Mouse (Mus musculus): ENCODE measurements around the gene Nt5dc2.
A peak's percentile ranks its signal among the peaks of the same experiment; 100 is the strongest.

The Nt5dc2 gene

GRCm38 (mm10) chr14:31168425-31168824, 37.6 kb downstream of the Nt5dc2 start, which contains the start of gene Stab1:
Gene Stab1 (minus strand): TSS chr14:31168641.
- peak; percentile 67 to 86 for DNase-seq (ENCODE audit: low spot score in 2 of 2)

- no peak for DNase-seq (ENCODE audit: low spot score in 2 of 2)
Observed at GRCm38 (mm10) chr14:31169508-31169907, 38.7 kb downstream of the Nt5dc2 start.

DNA sequence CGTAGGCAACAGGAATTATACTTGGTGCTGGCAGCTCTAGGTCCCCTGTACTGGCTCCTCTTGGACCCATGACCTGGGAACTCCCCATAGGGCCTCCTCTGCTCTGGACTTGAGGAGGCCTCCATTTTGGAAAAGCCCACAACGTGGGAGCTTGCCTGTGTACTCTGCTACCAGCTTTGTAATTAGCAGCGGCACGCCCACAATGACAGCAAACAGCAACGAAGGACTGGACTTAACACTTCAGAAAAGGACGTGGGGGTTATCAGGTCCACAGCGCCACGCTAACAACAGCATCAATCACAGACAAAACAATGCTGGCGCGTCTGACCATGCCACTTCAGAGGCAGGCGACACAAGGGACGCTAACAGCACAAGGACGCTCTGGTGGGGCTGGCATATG, 40.1 kb downstream of the Nt5dc2 start:
- no peak for DNase-seq (ENCODE audit: low spot score in 2 of 2)

- DNase-seq (ENCODE audit: low spot score in 2 of 2), result no peak
Observed at GRCm38 (mm10) chr14:31171386-31171785, 40.5 kb downstream of the Nt5dc2 start.

DNA sequence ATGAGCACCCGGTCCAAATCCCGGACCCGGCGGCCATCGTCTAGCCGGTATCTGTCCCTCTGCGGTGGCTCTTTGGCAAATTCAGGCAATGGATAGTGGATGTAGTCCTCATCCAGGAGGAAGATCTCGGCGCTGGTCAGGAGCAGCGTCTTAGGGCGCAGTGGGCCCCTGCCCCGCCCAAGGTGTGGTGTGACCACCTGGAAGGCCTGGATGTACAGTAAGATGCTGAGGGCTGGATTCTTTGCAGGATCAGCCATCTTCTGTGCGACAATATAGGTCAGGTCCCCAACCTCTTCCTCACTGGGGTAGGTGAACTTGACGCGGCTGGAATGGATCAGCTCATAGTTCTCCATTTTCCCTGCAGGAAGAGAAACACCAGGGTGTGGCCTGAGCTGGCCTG, 41.0 kb downstream of the Nt5dc2 start:
- DNase-seq (ENCODE audit: low spot score in 2 of 2), result no peak

DNA sequence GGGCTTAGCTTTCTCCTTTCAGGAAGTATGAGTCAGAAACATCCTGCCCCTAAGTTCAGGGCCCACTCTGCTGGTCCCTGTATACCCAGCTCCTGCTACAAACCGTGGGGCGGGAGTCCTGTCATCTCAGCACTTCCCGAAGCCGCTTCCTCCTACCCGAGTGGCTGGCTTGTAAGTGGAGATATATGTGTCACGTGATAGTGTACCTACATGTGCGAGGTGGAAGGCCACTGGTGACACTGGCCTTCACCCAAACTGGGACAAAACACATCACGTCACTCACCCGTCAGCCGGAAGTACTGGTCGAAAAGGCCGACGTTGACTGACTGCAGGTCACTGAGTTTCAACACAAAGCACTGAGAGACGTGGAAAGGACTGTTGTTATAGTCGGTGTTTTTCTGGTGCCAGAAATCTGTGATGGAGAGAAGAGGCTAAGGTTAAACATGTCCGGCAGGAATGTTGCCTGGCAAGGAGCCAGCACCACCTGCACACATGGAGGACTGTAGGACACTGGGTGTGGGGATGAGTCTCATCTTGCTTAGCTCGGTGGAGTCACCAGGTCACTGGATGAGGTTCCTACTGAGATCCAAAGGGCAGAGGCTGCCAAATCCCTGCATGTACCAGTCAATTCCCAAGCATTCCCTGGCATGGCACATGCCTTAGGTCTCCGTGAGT, 42.1 kb downstream of the Nt5dc2 start:
- peak; percentile 56 to 65 for DNase-seq (ENCODE audit: low spot score in 2 of 2)

DNA sequence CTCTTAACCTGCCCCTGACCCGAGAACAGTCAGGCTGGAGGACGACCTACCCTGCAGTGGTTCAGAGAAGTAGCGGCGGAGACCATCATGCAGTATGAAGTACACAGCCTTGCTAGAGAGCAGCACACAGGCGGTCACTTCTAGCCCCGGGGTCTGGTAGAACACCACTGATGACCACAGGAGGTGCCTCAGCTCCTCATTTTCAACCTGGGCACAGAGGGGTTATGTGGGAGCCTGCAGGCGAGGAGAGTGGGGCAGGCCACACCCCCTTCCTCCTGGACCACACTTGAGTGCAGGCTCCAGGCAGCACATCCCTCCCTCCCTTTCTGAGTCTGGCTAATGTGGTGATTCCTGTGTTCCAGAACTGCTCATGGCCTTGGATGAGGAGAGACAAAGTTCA, 42.7 kb downstream of the Nt5dc2 start:
- DNase-seq (ENCODE audit: low spot score in 2 of 2), result no peak

- DNase-seq (ENCODE audit: low spot score in 2 of 2), result no peak
Observed at GRCm38 (mm10) chr14:31177287-31177686, 46.4 kb downstream of the Nt5dc2 start.

DNA sequence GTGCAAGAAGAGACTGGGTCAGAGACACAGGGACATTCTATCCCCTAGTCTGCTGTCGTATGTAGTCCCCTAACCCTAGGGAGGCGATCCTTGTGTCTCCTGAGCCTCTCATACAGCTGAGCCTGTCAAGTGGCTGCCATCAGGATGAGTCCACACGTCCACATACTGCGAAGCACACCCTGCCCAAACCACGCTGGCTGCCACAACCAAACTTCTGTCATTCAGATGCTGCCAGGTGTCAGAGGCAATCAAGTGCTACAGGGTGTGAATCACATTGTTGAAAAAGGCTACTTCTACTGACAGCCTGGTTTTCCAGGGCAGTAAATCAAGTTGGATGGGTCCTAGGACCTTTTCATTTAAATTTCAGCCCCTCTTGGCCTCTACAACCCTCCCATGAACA, 46.9 kb downstream of the Nt5dc2 start:
- no peak for DNase-seq (ENCODE audit: low spot score in 2 of 2)

GRCm38 (mm10) chr14:31179677-31180365, 49.0 kb downstream of the Nt5dc2 start:
- no peak for DNase-seq (ENCODE audit: low spot score in 2 of 2)

DNA sequence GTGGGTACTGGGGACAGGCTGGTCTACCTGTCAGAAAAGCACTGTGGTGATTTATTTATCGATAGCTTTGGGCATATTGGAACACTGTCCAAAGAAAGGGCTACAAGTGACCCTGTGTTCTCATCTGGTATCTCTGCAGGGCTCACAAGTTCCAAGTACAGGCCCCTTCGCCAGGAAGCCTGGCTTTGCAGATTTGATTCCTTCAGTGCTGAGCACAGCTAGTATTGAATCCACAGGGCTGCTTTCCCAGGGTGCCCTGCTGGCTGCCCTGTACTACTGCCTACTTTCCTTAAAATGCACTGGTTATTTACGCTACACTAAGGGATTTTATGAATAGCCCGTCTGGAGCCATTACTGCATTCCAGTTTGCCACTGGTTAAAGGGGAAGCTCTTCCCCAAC, 50.7 kb downstream of the Nt5dc2 start:
- no peak for DNase-seq (ENCODE audit: low spot score in 2 of 2)

DNA sequence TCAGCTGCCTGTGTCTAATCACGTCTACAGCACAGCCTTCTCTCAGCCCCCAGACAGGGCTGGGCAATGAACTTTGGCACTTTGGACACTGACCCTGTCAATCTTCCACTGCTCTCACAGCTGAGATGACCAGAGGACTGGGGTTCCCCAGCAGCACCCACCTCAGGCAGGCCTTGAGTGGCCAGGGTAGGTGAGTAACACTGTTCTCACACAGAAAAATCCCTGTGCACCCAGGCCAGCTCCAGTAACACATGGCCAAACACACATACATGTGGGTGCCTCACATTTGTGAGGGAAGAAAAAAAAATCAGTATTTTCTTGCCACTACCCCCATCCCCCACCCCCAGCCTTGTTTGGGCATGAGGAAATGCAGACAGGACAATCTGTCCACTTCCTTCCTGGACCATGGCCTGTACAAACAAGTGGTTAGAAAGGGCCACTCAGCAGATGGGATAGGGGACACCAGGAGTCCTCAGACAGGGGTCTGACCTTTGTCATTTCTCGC, 52.0 kb downstream of the Nt5dc2 start:
- DNase-seq (ENCODE audit: low spot score in 2 of 2), result peak in 1 of 2 experiments; percentile 73

DNA sequence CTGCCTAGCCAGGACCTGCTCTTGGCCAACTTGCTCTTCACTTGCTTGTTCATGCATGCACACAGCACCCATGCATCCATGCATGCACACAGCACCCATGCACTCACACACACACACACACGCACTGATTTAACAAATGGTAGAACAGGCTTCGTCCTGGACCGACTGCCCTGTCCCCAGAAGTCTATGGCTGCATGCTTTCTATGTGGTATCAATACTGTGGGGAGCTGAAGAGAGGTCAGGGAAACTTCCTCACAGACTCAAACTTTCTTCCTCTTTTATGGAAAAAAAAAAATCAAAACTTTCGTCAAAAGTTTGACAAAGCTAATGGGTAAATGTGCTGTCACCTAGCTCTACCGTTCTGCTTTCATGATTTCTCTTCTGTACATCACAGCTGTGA, 52.7 kb downstream of the Nt5dc2 start:
- DNase-seq (ENCODE audit: low spot score in 2 of 2), result no peak

GRCm38 (mm10) chr14:31184195-31184594, 53.3 kb downstream of the Nt5dc2 start:
- no peak for DNase-seq (ENCODE audit: low spot score in 2 of 2)

- peak in 1 of 2 experiments; percentile 68 for DNase-seq (ENCODE audit: low spot score in 2 of 2)
Observed at GRCm38 (mm10) chr14:31186656-31187055, 55.8 kb downstream of the Nt5dc2 start.
